Mouse (Mus musculus) ES-Bruce4 (cell line): ENCODE results near the gene Adipoq.

Source experiments
- CTCF ChIP-seq: IDR thresholded peaks from one replicate; pipeline ENCODE4 v1.8.1; 2011; ENCODE audit warnings: low read depth, low read length
- EP300 ChIP-seq: IDR thresholded peaks from 2 replicates; pipeline ENCODE4 v1.6.1; 2011; ENCODE audit warnings: low read depth, low read length; ENCODE audit not compliant: insufficient read depth
- POLR2A ChIP-seq: IDR thresholded peaks from one replicate; pipeline ENCODE4 v1.8.1; 2011; ENCODE audit warnings: low read length; ENCODE audit not compliant: insufficient read depth

DNA sequence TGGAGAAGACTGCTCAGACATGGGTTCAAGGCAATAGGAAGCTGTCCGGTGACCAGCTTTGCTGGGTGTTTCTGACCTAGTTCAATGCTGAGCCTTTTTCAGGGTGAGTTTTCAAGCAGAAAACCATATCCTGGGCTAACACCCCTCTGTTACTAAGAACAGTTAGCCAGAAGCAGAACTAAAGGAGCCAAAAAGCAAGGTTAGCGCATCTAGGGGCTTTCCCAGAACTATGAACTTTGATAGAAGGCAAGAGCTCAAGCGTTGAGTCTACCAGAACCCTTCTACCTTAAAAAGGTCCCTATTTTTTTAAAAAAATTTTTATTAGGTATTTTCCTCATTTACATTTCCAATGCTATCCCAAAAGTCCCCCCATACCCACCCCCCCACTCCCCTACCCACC lies 5.4 kb upstream of the Adipoq start:
- TF ChIP-seq CTCF: no peak
- no peak for TF ChIP-seq EP300
- TF ChIP-seq POLR2A: no peak
